Mouse (Mus musculus): ENCODE measurements around the gene Pygm. TPM values are rescaled to one million over a fixed set of nuclear protein-coding genes. Genes with fewer than 3 reads are reported as not detected.

Pygm gene
- total and polyA plus RNA-seq, 3 experiments = 1,101 to 1,298 (median 1,120) TPM

DNA sequence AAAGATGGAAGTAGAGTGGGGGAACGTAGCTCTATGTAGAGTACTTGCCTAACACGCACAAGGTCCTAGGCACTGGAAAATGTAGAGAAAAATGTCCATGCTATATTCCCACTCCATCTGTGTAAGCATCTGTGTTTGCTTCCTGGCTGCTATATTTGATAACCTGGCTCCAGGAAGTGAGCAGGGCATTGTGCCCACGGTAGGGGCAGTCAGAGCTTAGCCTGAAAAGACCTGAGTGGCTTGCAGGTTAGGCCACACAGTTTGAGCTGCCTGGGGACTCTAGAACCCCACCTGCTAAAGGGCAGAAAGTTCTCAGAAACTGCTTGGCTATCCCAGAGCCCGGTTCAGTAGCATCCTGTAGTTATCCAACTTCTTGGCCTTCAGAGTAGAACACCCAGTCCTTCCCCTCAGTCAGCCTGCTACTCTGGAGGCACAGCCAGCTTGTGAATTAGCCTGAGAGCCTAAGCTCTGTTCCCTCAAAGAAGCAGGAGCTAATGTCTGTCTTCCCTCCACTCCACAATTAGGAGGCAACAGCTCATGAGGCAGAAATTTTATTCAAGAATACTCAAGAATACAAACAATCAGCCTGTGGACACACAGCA, 1.8 kb upstream of the Pygm start:
- H3K27ac ChIP-seq = no peak overlapping the region; the same call in 1 of the 2 replicates
- H3K4me1 ChIP-seq (ENCODE audit: control insufficient read depth, insufficient read depth, low read length) = peaks cover 18% of the 10 kb centered on the region
- TF ChIP-seq CTCF (IDR thresholded peaks at IDR 0.05) (no peak), POLR2A (IDR thresholded peaks at IDR 0.05; ENCODE audit: insufficient read depth, low read depth, low read length) (no peak), EP300 (IDR thresholded peaks at IDR 0.05; ENCODE audit: insufficient read depth, low read depth, low read length) (no peak)
- no peak overlapping the region for H3K9ac ChIP-seq (ENCODE audit: low read depth, low read length)
- no peak overlapping the region for H3K4me3 ChIP-seq
- intact Hi-C loops (cut with DNase I) = no loop called here
- 0 out of 2 replicates have a peak, but pooled peaks cover 1% of the 10 kb centered on the region for H3K79me2 ChIP-seq (replicated peaks; ENCODE audit: control insufficient read depth, insufficient read depth, low read length)
- no peak for DNase-seq
- 39% methylated on average over 4 of the region's 4 CpGs for WGBS
- H3K36me3 ChIP-seq (ENCODE audit: control insufficient read depth, insufficient read depth, low read length) = peaks cover 2% of the 10 kb centered on the region
- H3K27me3 ChIP-seq (ENCODE audit: control insufficient read depth, insufficient read depth, low read length) = no peaks in the 10 kb centered on the region

- Histone ChIP-seq H3K36me3 (ENCODE audit: control insufficient read depth, insufficient read depth, low read length) (no peaks in the 10 kb centered on the region), H3K4me3 (no peak overlapping the region), H3K79me2 (replicated peaks; ENCODE audit: control insufficient read depth, insufficient read depth, low read length) (0 out of 2 replicates have a peak, but pooled peaks cover 1% of the 10 kb centered on the region), H3K27me3 (ENCODE audit: control insufficient read depth, insufficient read depth, low read length) (no peaks in the 10 kb centered on the region), H3K4me1 (ENCODE audit: control insufficient read depth, insufficient read depth, low read length) (peaks cover 17% of the 10 kb centered on the region), H3K9ac (ENCODE audit: low read depth, low read length) (no peak overlapping the region), H3K27ac (peak overlapping the region; percentile 92)
- TF ChIP-seq CTCF (IDR thresholded peaks at IDR 0.05) (no peak), EP300 (IDR thresholded peaks at IDR 0.05; ENCODE audit: insufficient read depth, low read depth, low read length) (no peak), POLR2A (IDR thresholded peaks at IDR 0.05; ENCODE audit: insufficient read depth, low read depth, low read length) (no peak)
- DNase-seq = peak in 1 of 2 experiments; percentile 9
- intact Hi-C loops (cut with DNase I) = no loop called here
- WGBS = 25% methylated on average over 5 of the region's 5 CpGs
These were observed 729 bp upstream of the Pygm start for GRCm38 (mm10) chr19:6383470-6383869.

- Histone ChIP-seq H3K4me1 (ENCODE audit: control insufficient read depth, insufficient read depth, low read length) (peaks cover 17% of the 10 kb centered on the region), H3K9ac (ENCODE audit: low read depth, low read length) (peak overlapping the region; percentile 60), H3K36me3 (ENCODE audit: control insufficient read depth, insufficient read depth, low read length) (peaks cover 1% of the 10 kb centered on the region; the same call in 1 of the 2 replicates), H3K27me3 (ENCODE audit: control insufficient read depth, insufficient read depth, low read length) (no peaks in the 10 kb centered on the region), H3K4me3 (peak overlapping the region; percentile 62), H3K27ac (peak overlapping the region; percentile 92), H3K79me2 (replicated peaks; ENCODE audit: control insufficient read depth, insufficient read depth, low read length) (0 out of 2 replicates have a peak, but pooled peaks cover 1% of the 10 kb centered on the region)
- TF ChIP-seq POLR2A (IDR thresholded peaks at IDR 0.05; ENCODE audit: insufficient read depth, low read depth, low read length) (no peak; the same call in 1 of the 2 replicates), EP300 (IDR thresholded peaks at IDR 0.05; ENCODE audit: insufficient read depth, low read depth, low read length) (0 out of 2 replicates have a peak, but pooled peaks have one; percentile 49)
- WGBS = 12% methylated on average over 11 of the region's 11 CpGs
- DNase-seq = peak; percentile 58 to 61
- intact Hi-C loops (cut with DNase I) = no loop called here
These were observed 755 bp downstream of the Pygm start for GRCm38 (mm10) chr19:6384954-6385353.

DNA sequence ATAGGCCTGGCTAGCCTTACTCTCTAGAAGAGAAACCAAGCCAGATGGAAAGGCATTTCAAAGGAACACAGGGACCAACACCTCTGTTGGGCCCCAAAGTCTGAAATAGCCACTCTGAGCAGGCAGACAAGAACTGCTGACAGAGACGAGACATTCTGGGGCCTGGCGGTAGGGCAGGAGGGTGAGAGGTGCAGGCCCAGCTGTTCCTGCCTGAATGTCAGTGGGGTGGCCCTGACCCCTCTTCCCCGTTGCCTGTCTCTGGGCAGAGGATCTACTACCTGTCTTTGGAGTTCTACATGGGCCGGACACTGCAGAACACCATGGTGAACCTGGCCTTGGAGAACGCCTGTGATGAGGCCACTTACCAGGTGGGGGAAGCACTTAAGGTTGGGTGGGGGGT, 1.2 kb downstream of the Pygm start:
- H3K27me3 ChIP-seq (ENCODE audit: control insufficient read depth, insufficient read depth, low read length) = no peaks in the 10 kb centered on the region
- H3K9ac ChIP-seq (ENCODE audit: low read depth, low read length) = peak overlapping the region; percentile 60
- TF ChIP-seq EP300 (IDR thresholded peaks at IDR 0.05; ENCODE audit: insufficient read depth, low read depth, low read length) = no peak
- no peak for TF ChIP-seq CTCF (IDR thresholded peaks at IDR 0.05)
- TF ChIP-seq POLR2A (IDR thresholded peaks at IDR 0.05; ENCODE audit: insufficient read depth, low read depth, low read length) = no peak
- H3K4me3 ChIP-seq = peak overlapping the region; percentile 62
- no peak for DNase-seq
- 48% methylated on average over 5 of the region's 5 CpGs for WGBS
- 0 out of 2 replicates have a peak, but pooled peaks cover 1% of the 10 kb centered on the region for H3K79me2 ChIP-seq (replicated peaks; ENCODE audit: control insufficient read depth, insufficient read depth, low read length)
- peak overlapping the region; percentile 92 for H3K27ac ChIP-seq
- H3K4me1 ChIP-seq (ENCODE audit: control insufficient read depth, insufficient read depth, low read length) = peaks cover 17% of the 10 kb centered on the region
- intact Hi-C loops (cut with DNase I) = no loop called here
- H3K36me3 ChIP-seq (ENCODE audit: control insufficient read depth, insufficient read depth, low read length) = peaks cover 3% of the 10 kb centered on the region; the same call in 1 of the 2 replicates

- H3K27me3 ChIP-seq (ENCODE audit: control insufficient read depth, insufficient read depth, low read length) = no peaks in the 10 kb centered on the region
- 0 out of 2 replicates have a peak, but pooled peaks cover 1% of the 10 kb centered on the region for H3K79me2 ChIP-seq (replicated peaks; ENCODE audit: control insufficient read depth, insufficient read depth, low read length)
- H3K36me3 ChIP-seq (ENCODE audit: control insufficient read depth, insufficient read depth, low read length) = peaks cover 3% of the 10 kb centered on the region; the same call in 1 of the 2 replicates
- H3K27ac ChIP-seq = peak overlapping the region; percentile 92
- intact Hi-C loops (cut with DNase I) = no loop called here
- TF ChIP-seq POLR2A (IDR thresholded peaks at IDR 0.05; ENCODE audit: insufficient read depth, low read depth, low read length) (no peak), CTCF (IDR thresholded peaks at IDR 0.05) (no peak), EP300 (IDR thresholded peaks at IDR 0.05; ENCODE audit: insufficient read depth, low read depth, low read length) (no peak)
- DNase-seq = no peak
- H3K9ac ChIP-seq (ENCODE audit: low read depth, low read length) = peak overlapping the region; percentile 60
- peaks cover 17% of the 10 kb centered on the region for H3K4me1 ChIP-seq (ENCODE audit: control insufficient read depth, insufficient read depth, low read length)
- 59% methylated on average over 7 of the region's 7 CpGs for WGBS
- peak overlapping the region; percentile 62 for H3K4me3 ChIP-seq
These were observed 1.6 kb downstream of the Pygm start for GRCm38 (mm10) chr19:6385821-6386220.

DNA sequence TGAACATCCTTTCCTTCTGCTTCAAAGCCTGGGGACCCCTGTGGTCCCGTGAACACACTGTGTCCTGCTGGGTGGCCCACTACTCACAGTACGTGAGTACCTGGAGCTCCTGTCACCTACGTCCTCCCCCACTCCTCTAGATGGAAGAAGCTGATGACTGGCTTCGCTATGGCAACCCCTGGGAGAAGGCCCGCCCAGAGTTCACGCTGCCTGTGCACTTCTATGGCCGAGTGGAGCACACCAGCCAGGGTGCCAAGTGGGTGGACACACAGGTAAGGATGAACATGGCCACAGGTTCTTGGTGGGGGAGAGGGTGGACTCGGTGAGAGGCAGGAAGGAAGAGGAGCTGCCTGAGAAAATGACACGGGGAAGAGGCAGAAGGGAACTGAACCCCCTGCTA, 2.0 kb downstream of the Pygm start:
- WGBS = 60% methylated on average over 9 of the region's 9 CpGs
- peaks cover 3% of the 10 kb centered on the region; the same call in 1 of the 2 replicates for H3K36me3 ChIP-seq (ENCODE audit: control insufficient read depth, insufficient read depth, low read length)
- no peak for TF ChIP-seq CTCF (IDR thresholded peaks at IDR 0.05)
- no peak for TF ChIP-seq EP300 (IDR thresholded peaks at IDR 0.05; ENCODE audit: insufficient read depth, low read depth, low read length)
- no peak for TF ChIP-seq POLR2A (IDR thresholded peaks at IDR 0.05; ENCODE audit: insufficient read depth, low read depth, low read length)
- H3K4me3 ChIP-seq = peak overlapping the region; percentile 62
- 0 out of 2 replicates have a peak, but pooled peaks cover 1% of the 10 kb centered on the region for H3K79me2 ChIP-seq (replicated peaks; ENCODE audit: control insufficient read depth, insufficient read depth, low read length)
- H3K27ac ChIP-seq = peak overlapping the region; percentile 28; the same call in 1 of the 2 replicates
- no peak for DNase-seq
- peak overlapping the region; percentile 2 for H3K9ac ChIP-seq (ENCODE audit: low read depth, low read length)
- peaks cover 17% of the 10 kb centered on the region for H3K4me1 ChIP-seq (ENCODE audit: control insufficient read depth, insufficient read depth, low read length)
- H3K27me3 ChIP-seq (ENCODE audit: control insufficient read depth, insufficient read depth, low read length) = no peaks in the 10 kb centered on the region
- intact Hi-C loops (cut with DNase I) = no loop called here
